Mouse (Mus musculus): ENCODE data around the gene 1110008P14Rik.

The 1110008P14Rik gene

DNA sequence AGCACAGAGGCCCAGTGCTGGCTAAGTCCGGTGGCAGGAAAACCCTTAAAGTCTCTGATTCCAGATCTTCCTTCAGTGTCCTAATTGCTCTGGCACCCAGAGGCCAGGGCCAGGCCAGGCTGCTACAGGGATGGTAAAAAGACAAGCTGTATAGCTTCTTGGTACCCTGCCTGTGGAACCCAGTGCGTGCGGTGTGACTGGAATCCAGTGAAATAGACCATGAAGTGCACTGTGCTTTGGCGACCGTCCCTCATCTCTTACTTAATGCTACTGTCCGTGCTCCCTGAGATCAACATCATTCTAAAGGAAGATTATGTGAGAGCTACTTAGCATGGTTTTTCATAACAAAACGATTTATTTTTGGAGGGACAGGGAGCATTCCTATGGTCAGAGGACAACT is 29.7 kb upstream of the 1110008P14Rik start:
- no peak for DNase-seq (ENCODE audit: extremely low read depth, low read depth, low spot score)

DNA sequence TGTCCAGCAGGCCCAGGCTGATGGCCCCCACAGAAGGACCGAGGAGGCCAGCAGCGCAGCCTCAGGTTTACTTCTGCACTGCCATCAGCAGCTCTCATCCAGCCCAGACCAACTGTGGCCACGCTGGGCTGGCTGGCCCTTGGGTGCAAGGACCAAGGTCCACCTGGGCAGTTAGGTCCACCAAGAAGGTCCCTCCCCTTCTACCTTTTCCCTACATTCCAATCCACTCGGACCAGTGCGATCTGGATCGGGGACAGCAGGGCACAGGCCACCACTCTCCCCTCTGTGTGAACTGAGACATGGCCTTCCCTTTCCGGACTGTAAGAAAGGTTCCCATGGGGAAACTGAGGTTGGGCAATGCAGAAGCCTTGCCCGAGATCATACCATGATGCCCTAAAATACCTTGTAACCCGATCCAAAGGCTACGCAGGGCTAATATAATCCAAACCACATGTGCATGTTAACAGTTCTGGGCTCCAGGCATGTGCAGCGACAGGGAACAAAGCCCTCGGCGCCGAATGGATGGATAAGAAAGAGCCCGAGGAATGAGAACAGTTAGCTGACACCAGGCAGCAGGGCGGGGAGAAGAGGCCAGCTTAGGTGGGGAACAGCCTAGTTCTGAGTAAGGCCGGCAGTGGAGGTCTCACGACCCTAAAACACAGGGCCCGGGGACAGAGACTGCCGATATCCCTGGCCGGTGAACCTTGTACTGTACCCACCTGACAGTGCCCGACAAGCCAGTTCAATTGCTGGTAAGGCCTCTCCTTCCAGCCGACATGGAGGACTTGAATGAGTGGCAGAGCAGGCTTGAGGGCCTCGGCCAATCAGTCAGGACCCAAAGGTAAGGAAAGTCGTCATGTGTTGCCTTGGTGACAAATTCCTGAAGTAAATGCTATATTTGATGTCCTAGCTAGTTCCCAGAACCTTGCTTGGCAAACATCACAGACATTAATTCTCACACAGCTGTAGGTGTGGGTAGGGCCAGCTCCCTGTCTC is 27.0 kb upstream of the 1110008P14Rik start:
- DNase-seq (ENCODE audit: extremely low read depth, low read depth, low spot score) = no peak

DNA sequence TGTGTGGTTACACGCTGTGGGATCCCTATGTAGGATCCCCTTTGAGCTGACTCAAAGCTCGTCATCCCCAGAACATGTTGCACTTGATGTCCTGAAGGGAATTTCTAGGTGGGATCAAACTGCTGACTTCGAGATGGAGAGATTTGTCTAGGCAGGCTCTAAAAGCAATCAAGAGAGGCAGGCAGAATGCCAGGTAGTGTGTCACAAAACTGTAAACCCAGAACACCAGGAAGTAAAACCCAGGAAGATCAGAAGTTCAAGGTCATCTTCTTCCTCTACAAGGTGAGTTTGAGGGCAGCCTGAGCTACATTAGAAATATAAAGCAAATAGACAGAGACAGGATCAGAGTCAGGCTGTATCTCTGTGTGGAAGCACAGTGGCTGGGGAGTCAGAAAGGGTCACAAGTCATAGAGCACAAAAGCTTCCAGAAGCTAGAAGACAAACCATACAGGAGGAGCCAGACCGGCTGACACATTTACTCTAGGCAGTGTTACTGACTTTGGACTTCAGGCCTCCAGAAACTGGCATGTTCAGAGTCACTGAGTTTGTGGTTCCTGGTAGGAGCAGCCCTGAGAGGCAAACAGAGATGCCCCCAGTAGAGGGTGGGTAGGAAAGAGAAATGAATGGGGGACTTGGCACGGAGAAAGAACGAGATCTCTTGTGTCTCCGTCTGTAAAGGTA is 25.5 kb upstream of the 1110008P14Rik start:
- no peak for DNase-seq (ENCODE audit: extremely low read depth, low read depth, low spot score)

GRCm38 (mm10) chr2:32404663-32405062 is 22.9 kb upstream of the 1110008P14Rik start:
- no peak for DNase-seq (ENCODE audit: extremely low read depth, low read depth, low spot score)

GRCm38 (mm10) chr2:32396695-32397094 is 15.0 kb upstream of the 1110008P14Rik start:
- no peak for DNase-seq (ENCODE audit: extremely low read depth, low read depth, low spot score)

DNA sequence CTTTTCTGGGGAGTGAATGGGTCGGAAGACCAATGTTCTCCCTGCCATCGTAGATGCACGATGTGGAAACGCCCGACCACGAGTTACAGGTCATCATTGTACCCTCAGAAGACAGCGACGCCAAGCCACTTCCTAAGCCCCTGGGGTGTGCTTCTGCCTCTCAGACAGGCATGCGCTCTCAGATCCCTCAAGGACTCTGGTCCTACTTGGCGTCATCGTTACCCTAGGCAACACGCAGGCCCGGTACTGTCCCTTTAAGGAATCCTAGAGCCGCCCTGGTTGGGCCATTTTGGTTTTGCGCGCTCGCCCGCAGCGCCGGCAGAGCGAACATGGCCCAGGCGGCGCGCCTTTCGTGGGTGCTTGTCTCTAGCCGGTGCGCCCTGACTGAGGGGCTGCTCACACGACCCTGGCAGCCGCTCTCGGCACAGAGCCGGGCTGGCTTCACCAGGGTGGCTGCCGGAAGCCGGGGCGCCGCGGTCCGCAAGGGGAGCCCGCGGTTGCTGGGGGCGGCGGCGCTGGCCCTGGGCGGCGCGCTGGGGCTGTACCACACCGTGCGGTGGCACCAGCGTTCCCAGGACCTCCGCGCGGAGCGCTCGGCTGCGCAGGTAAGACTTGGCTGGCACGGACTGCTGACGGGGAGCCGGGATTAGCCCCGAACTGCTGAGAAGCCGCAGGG is 14.3 kb upstream of the 1110008P14Rik start:
- no peak for DNase-seq (ENCODE audit: extremely low read depth, low read depth, low spot score)

GRCm38 (mm10) chr2:32395484-32395945 is 13.8 kb upstream of the 1110008P14Rik start, which contains the start of gene Ptges2:
Gene Ptges2, plus strand, starts transcription at chr2:32395896.
- no peak for DNase-seq (ENCODE audit: extremely low read depth, low read depth, low spot score)

DNA sequence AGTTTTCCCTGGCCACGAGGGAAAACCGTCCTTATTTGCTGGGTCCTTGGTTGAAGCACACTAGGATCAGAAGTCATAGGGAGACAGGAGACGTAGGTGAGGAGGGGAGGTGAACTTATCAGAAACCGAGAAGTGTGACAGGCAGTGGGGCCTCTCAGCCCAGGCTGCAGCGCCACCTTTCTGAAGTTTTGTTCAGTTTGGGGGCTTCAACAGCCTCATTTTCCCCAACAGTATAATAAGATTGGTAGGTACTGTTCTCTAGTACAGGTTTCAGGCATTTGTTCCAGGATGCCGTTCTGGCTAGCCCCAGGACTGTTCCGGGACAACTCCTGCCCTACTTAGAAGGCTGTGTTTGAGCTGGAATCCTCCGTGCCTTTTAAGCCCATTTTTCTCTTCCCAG is 13.2 kb upstream of the 1110008P14Rik start:
- no peak for DNase-seq (ENCODE audit: extremely low read depth, low read depth, low spot score)

DNA sequence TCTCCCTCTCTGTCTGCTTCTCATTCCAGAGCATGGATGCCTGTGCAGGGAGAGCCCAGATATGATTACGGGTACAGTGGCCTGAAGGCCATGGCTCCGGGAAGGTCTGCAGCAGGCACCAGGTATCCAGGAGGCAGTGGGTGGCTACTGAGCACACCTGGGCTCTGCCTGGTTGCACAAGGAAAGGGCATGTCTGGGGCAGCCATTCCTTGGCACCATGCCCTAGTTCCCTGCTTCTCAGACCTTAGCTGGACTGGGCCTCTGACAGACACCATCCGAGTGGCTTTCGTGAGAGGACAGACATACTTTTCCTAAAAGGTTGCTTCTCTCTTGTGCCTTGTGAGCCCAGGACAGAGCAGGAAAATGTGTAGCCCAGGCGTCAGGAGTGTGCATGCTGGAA is 10.3 kb upstream of the 1110008P14Rik start:
- no peak for DNase-seq (ENCODE audit: extremely low read depth, low read depth, low spot score)

GRCm38 (mm10) chr2:32390871-32391270 is 9.1 kb upstream of the 1110008P14Rik start:
- no peak for DNase-seq (ENCODE audit: extremely low read depth, low read depth, low spot score)

DNA sequence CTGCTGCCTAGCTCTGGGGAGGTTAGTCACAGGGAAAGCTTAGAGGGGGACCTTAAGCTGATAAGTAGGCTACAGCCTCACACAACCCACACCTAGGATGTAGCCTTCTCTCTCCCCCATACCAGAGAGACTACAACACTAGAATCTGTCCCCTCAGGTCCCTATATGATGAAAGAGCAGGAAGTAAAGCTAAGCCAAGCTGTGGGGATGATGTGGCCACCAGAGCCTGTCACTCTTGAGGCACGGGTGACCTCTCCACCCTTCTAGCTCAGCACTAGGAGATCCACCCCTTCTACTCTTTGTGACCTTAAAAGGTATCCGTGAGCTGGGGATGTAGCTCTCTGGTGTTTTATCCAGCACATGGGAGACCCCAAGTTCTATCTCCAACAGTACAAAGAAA is 7.4 kb upstream of the 1110008P14Rik start:
- no peak for DNase-seq (ENCODE audit: extremely low read depth, low read depth, low spot score)

- peak; percentile 92 for DNase-seq (ENCODE audit: extremely low read depth, low read depth, low spot score)
Measured at GRCm38 (mm10) chr2:32387706-32388490, 6.2 kb upstream of the 1110008P14Rik start, which contains the start of gene Lcn2. Gene Lcn2, minus strand, starts transcription at chr2:32388252.

- no peak for DNase-seq (ENCODE audit: extremely low read depth, low read depth, low spot score)
Measured at GRCm38 (mm10) chr2:32382689-32383088, 951 bp upstream of the 1110008P14Rik start.

- no peak for DNase-seq (ENCODE audit: extremely low read depth, low read depth, low spot score)
Measured at GRCm38 (mm10) chr2:32381141-32381774, 480 bp downstream of the 1110008P14Rik start.

GRCm38 (mm10) chr2:32380001-32380500 is 1.7 kb downstream of the 1110008P14Rik start:
- DNase-seq (ENCODE audit: extremely low read depth, low read depth, low spot score) = no peak

DNA sequence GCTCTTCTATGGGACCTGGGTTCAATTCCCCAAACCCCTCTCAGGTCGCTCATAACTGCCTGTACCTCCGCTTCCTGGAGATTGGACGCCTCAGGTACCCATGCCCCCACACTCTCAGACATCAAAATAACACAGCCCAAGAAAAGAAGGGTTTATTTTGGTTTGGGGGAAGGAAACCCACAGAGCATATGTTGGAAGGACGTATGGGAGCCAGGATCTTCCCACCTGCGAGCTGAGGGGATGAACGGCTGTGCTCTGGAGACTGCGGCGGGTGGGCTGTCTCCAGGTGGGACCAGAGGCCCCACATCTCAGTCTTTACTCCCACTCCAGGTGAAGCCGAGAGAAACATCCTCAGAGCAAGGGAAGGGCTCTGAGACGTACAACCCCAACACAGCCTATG is 4.8 kb downstream of the 1110008P14Rik start:
- DNase-seq (ENCODE audit: extremely low read depth, low read depth, low spot score) = no peak

DNA sequence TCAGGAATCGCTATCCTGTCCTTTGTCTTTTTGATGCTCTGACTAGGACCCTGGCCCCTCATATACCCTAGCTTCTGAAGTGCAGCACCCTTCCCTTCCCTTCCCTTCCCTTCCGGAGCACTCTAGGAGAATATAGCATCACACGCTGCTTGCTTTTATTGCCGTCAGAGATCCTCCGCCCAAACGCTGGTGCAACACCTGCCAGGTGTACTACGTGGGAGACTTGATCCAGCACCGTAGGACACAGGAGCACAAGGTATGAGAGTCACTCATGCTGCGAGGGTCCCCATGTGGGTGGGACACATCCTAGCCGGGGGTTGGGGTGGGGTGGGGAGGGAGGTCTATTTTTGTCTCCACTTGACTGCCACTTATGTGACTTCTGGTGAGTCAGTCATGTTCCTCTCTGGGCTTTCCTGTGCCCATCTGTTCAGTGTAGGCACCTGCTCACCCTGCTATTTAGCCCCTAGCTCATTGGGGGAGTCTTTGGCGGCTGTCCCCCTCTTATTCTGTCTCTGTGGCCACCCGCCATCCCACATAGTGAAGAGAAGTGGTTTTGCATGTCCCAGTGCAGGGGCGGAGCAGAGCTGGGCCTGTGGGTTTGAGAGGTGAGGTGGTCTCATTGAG is 6.3 kb downstream of the 1110008P14Rik start:
- no peak for DNase-seq (ENCODE audit: extremely low read depth, low read depth, low spot score)

GRCm38 (mm10) chr2:32374191-32374590 is 7.5 kb downstream of the 1110008P14Rik start:
- DNase-seq (ENCODE audit: extremely low read depth, low read depth, low spot score) = no peak

- no peak for DNase-seq (ENCODE audit: extremely low read depth, low read depth, low spot score)
Measured at GRCm38 (mm10) chr2:32367315-32367714, 14.4 kb downstream of the 1110008P14Rik start.

Measured in fat pad, adult 2 months (tissue).